Mouse (Mus musculus) hindbrain, embryonic 11.5 days (tissue): Measurements from ENCODE around the gene Asic2. TPM values are rescaled to one million over a fixed set of nuclear protein-coding genes. Genes with fewer than 3 reads are reported as not detected.
A peak's percentile ranks its signal among the peaks of the same experiment; 100 is the strongest.

ENCODE experiments used
- ATAC-seq: fragments of 200-750 bp; cut with Nextera tagmentation; 2 replicates; pipeline ENCODE4 v1.8.0; 2017; ENCODE audit warnings: mild to moderate bottlenecking, moderate TSS enrichment, moderate library complexity; ENCODE audit not compliant: low FRiP score
- DNase-seq: peaks from one replicate; pipeline ENCODE4 v3.0.0-alpha.2; 2015; ENCODE audit warnings: low spot score
- H3K27ac ChIP-seq: fragments of 300-500 bp; sonication (generic); 2 replicates; pipeline ENCODE4 v1.5.1; 2014; ENCODE audit warnings: mild to moderate bottlenecking, low read depth, low read length
- H3K27me3 ChIP-seq: fragments of 300-500 bp; sonication (generic); 2 replicates; pipeline ENCODE4 v1.6.1; 2014; ENCODE audit warnings: mild to moderate bottlenecking, low read length, moderate library complexity, mixed read lengths; ENCODE audit not compliant: control insufficient read depth, insufficient read depth
- H3K36me3 ChIP-seq: fragments of 300-500 bp; sonication (generic); 2 replicates; pipeline ENCODE4 v1.6.1; 2014; ENCODE audit warnings: mild to moderate bottlenecking, low read length, moderate library complexity, mixed read lengths; ENCODE audit not compliant: control insufficient read depth, insufficient read depth
- H3K4me1 ChIP-seq: fragments of 300-500 bp; sonication (generic); replicated peaks from 2 replicates; pipeline ENCODE4 v1.6.1; 2014; ENCODE audit warnings: low read length, mixed read lengths; ENCODE audit not compliant: control insufficient read depth, insufficient read depth
- H3K4me2 ChIP-seq: fragments of 300-500 bp; sonication (generic); replicated peaks from 2 replicates; pipeline ENCODE4 v1.6.1; 2014; ENCODE audit warnings: mild to moderate bottlenecking, low read depth, low read length
- H3K4me3 ChIP-seq: fragments of 300-500 bp; sonication (generic); 2 replicates; pipeline ENCODE4 v1.5.1; 2014; ENCODE audit warnings: low read depth, low read length
- H3K9ac ChIP-seq: fragments of 300-500 bp; sonication (generic); 2 replicates; pipeline ENCODE4 v1.6.1; 2014; ENCODE audit warnings: low read depth, low read length
- H3K9me3 ChIP-seq: fragments of 300-500 bp; sonication (generic); 2 replicates; pipeline ENCODE4 v1.6.1; 2016; ENCODE audit warnings: low read length; ENCODE audit not compliant: control insufficient read depth
- WGBS: fragments of 180-500 bp; shearing (Covaris S2); extraction: QIAGEN DNeasy Blood & Tissue Kit; methylation state at CpG from one replicate; pipeline ENCODE4 v1.1.7; 2014; 5-methylcytosine and 5-hydroxymethylcytosine counted together
- polyA plus RNA-seq: library from polyadenylated mRNA; unstranded; fragments of >200 nt; fragmentation: Nextera tagmentation; extraction: Ambion mirVana; gene quantifications from 2 replicates; pipeline ENCODE4 v1.2.1, GENCODE M21; 2014

Asic2 gene
- polyA plus RNA-seq, 1 experiment from 2014 or later: 1.7 TPM

DNA sequence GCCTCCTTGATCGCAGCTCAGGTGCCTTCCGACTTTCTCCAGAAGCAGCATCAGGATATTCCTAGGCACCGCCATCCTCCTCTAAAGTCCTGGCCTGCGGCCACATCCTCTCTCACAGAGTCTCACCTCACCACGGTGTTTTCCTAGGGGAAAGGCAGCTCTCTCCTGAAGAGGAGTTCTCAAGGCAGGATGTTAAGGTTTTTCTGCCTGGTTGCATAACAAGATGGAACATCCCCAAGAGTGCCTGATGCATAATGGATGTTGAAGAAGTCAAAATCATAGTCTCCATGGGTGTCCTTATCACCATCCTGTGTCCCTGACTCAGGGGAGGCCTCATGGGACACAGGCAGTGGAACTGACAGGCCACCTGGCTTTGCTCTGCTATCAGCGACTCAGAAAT lies 1060.4 kb downstream of the Asic2 start:
- 94% methylated on average over 6 of the region's 6 CpGs for WGBS
- DNase-seq (no peak), ATAC-seq (no peak)

DNA sequence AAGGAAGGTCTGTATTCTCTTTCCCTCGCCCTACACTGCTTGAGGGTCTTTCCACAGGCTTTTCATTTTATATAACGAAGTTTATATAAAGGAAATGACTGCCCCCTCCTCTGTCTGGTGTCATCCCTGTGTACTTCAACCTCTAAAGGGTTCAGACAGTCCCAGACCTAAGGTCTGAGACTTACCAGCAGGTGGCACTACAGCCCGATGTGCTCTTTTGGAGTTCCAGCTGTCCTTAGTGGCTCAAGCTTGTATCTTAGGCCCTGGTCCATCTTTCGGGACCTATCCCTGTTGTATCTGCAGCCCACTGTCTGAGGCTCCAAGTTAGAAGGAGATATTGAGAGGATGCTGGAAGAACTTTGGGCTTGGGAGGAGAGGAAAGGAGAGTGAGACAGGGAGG lies 1061.8 kb downstream of the Asic2 start:
- 45% methylated on average over 4 of the region's 4 CpGs for WGBS

More for the DNA sequence above, 1060.4 kb downstream of the Asic2 start:
- H3K9me3 ChIP-seq: no peaks in the 10 kb centered on the region
- no peak overlapping the region for H3K4me2 ChIP-seq
- H3K4me3 ChIP-seq: no peak overlapping the region
- no peak overlapping the region for H3K9ac ChIP-seq
- H3K4me1 ChIP-seq: no peaks in the 10 kb centered on the region
- no peaks in the 10 kb centered on the region for H3K27me3 ChIP-seq
- no peak overlapping the region for H3K27ac ChIP-seq
- no peaks in the 10 kb centered on the region for H3K36me3 ChIP-seq

DNA sequence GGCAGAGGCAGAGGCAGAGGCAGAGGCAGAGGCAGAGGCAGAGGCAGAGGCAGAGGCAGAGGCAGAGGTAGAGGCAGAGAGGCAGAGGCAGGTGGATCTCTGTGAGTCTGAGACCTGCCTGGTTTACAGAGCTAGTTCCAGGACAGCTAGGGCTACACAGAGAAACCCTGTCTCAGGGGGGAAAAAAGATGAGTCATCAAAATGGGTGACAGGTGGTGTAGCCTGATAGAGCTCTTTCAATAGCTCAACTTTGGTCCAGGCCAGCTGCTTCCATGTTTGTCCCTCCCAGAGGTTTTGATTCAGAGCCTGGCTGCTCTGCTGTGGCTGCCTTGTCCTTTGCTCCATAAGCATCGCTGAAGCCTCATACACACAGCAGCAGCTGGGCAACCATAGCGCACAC lies 1063.7 kb downstream of the Asic2 start:
- H3K27me3 ChIP-seq: no peaks in the 10 kb centered on the region
- 62% methylated on average over 2 of the region's 2 CpGs for WGBS
- no peak overlapping the region for H3K27ac ChIP-seq
- H3K4me1 ChIP-seq: no peaks in the 10 kb centered on the region
- H3K36me3 ChIP-seq: no peaks in the 10 kb centered on the region
- no peak overlapping the region for H3K4me2 ChIP-seq
- ATAC-seq (no peak), DNase-seq (peak; percentile 7)
- no peaks in the 10 kb centered on the region for H3K9me3 ChIP-seq
- H3K9ac ChIP-seq: no peak overlapping the region
- H3K4me3 ChIP-seq: no peak overlapping the region

More for the DNA sequence above, 1061.8 kb downstream of the Asic2 start:
- H3K27ac ChIP-seq: no peak overlapping the region
- no peak overlapping the region for H3K9ac ChIP-seq
- no peaks in the 10 kb centered on the region for H3K27me3 ChIP-seq
- no peaks in the 10 kb centered on the region for H3K36me3 ChIP-seq
- ATAC-seq (no peak), DNase-seq (peak; percentile 78)
- H3K4me3 ChIP-seq: no peak overlapping the region
- H3K9me3 ChIP-seq: no peaks in the 10 kb centered on the region
- H3K4me1 ChIP-seq: no peaks in the 10 kb centered on the region
- no peak overlapping the region for H3K4me2 ChIP-seq

DNA sequence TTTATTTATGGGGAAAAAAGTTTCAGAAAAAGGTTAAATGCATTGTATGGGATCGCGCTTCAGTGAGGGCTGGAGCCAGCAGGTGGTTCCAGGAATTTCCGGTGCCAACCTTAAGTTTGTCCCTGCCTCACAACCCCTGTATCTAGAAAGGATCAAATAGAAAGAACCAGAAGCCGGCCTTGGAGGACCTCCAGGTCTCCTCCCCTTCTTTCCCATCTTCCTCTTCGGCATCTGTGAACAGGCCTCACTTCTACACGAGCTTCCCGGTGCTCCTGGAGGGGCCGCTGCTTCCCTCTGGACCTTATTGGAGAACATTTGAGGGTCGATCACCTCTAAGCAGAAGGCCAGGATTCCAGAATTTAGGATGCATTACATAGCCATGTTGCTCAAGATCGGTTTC lies 1064.8 kb downstream of the Asic2 start:
- Histone ChIP-seq H3K9ac (no peak overlapping the region), H3K36me3 (no peaks in the 10 kb centered on the region), H3K4me1 (no peaks in the 10 kb centered on the region), H3K4me2 (no peak overlapping the region), H3K27ac (no peak overlapping the region), H3K27me3 (no peaks in the 10 kb centered on the region), H3K9me3 (no peaks in the 10 kb centered on the region), H3K4me3 (no peak overlapping the region)
- 95% methylated on average over 10 of the region's 10 CpGs for WGBS
- ATAC-seq (no peak), DNase-seq (no peak)

DNA sequence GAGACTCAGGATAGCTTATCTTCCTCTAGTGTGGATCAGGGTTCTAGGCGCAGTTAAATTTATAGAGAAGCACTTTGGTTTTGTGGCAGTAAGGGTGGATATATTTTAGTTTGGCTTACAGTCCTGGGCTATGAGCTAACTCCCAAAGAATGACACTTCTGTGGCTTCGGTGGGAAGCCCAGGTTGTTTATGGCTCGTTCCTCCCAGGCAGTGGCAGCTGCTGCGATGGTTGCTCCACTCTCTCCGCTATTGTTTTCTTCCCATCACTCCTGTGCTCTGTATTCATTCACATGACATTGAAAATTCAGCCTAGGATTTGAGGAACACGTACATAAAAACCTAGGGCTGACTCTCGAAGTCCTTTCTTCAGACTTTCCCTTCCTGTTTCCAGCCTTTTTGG lies 1065.6 kb downstream of the Asic2 start:
- no peaks in the 10 kb centered on the region for H3K27me3 ChIP-seq
- H3K9ac ChIP-seq: no peak overlapping the region
- no peak overlapping the region for H3K27ac ChIP-seq
- H3K36me3 ChIP-seq: no peaks in the 10 kb centered on the region
- ATAC-seq: no peak
- DNase-seq: no peak
- 69% methylated on average over 7 of the region's 7 CpGs for WGBS
- no peak overlapping the region for H3K4me2 ChIP-seq
- no peak overlapping the region for H3K4me3 ChIP-seq
- H3K4me1 ChIP-seq: no peaks in the 10 kb centered on the region
- no peaks in the 10 kb centered on the region for H3K9me3 ChIP-seq

DNA sequence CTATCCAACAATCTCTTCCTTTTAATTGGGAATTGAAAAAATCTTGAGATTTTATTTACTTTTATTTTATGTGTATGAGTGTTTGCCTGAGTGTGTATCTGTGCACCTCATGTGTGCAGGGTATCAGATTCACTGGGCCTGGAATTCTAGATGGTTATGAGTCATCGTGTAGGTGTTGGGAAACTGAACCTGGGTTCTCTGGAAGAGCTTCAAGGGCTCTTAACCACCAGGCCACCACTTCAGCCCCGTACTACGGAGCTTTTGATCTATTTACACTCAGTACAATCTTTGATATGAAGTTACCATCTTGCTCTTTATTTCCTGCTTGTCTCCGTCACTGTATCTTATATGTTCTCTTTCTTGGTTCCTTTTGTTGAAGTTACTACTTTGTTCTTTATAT lies 1067.7 kb downstream of the Asic2 start:
- 89% methylated on average over 4 of the region's 4 CpGs for WGBS

DNA sequence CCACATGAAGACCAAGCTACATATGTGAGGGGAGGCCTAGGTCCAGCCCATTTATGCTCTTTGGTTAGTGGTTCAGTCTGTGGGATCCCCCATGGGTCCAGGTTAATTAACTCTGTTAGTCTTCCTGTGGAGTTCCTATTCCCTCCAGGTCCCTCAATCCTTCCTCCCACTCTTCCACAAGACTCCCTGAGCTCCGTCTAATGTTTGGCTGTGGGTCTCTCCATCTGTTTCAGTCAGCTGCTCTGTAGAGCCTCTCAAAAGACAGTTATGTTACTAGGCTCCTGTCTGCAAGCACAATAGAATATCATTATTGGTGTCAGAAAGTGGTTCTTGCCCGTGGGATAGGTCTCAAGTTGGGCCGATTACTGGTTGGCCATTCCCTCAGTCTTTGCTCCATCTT lies 1072.4 kb downstream of the Asic2 start:
- ATAC-seq: no peak
- Histone ChIP-seq H3K36me3 (no peaks in the 10 kb centered on the region), H3K9ac (no peak overlapping the region), H3K4me1 (no peaks in the 10 kb centered on the region), H3K27ac (no peak overlapping the region), H3K27me3 (no peaks in the 10 kb centered on the region), H3K4me3 (no peak overlapping the region), H3K4me2 (no peak overlapping the region), H3K9me3 (no peaks in the 10 kb centered on the region)
- DNase-seq: no peak
- WGBS: 88% methylated on average over 3 of the region's 3 CpGs

More for the DNA sequence above, 1067.7 kb downstream of the Asic2 start:
- Histone ChIP-seq H3K4me2 (no peak overlapping the region), H3K27me3 (no peaks in the 10 kb centered on the region), H3K4me3 (no peak overlapping the region), H3K27ac (no peak overlapping the region), H3K36me3 (no peaks in the 10 kb centered on the region), H3K9me3 (no peaks in the 10 kb centered on the region), H3K4me1 (no peaks in the 10 kb centered on the region), H3K9ac (no peak overlapping the region)
- ATAC-seq (no peak), DNase-seq (no peak)

DNA sequence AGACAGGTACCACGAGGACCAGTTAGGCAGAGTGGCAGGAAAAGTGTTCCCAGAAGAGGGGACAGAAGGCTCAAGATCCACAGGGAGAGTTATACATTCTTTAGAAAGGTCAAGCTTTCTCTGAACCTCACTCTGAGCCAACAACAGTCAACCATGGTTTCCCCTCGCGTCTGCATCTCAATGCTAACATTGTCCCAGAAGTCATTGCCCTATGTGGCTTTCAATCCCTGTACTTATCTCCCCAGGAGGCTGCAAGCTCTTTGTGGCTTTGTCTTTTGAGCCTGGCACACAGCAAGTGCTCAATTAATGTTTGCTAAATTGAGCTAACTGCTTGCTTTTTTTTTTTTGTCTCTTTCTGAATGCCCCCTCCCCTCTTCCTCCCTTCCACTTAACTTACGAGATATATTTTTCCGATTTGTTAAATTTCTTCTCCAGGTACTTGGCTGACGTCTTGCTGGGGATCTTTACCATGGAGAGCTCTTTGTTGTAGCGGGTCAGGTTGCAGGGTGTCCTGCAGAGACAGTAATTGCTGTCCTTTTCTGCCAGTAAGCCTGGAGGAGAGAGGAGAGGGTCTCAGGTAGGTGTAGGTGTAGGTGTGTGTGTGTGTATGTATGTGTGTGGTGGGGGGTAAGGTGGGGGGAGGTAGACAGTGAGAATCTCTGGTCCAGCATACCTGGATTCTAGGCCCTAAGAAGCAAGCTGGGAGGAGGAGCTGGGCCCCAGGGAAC lies 1078.8 kb downstream of the Asic2 start:
- H3K27ac ChIP-seq: no peak overlapping the region
- H3K4me2 ChIP-seq: no peak overlapping the region
- no peak for DNase-seq
- H3K36me3 ChIP-seq: no peaks in the 10 kb centered on the region
- ATAC-seq: no peak
- H3K4me3 ChIP-seq: no peak overlapping the region
- H3K4me1 ChIP-seq: no peaks in the 10 kb centered on the region
- no peak overlapping the region for H3K9ac ChIP-seq
- H3K9me3 ChIP-seq: no peaks in the 10 kb centered on the region
- no peaks in the 10 kb centered on the region for H3K27me3 ChIP-seq
- WGBS: 10% methylated on average over 7 of the region's 7 CpGs

DNA sequence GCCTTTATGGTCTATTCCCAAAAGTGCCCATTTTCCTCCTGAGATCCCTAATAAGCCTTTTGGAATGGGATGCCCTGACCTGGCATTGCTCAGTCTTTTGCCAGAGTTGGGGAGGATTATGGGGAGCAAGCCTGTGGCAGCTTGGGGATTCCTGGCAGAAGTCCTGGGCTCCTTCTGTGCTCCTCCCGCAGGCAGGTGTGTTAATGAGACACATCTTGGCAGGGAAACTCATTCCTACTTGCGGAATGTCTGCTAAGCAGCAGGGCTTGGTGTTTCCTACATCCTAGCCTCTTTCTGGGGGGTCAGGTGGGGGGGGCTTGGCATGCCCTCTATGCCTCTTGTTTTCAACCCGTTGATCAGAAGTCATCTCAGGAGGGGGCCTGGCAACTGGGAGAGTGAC lies 1081.2 kb downstream of the Asic2 start:
- H3K27me3 ChIP-seq: no peaks in the 10 kb centered on the region
- H3K27ac ChIP-seq: no peak overlapping the region
- no peaks in the 10 kb centered on the region for H3K9me3 ChIP-seq
- no peak overlapping the region for H3K4me3 ChIP-seq
- no peaks in the 10 kb centered on the region for H3K36me3 ChIP-seq
- 70% methylated on average over 3 of the region's 3 CpGs for WGBS
- no peak for ATAC-seq
- H3K4me2 ChIP-seq: no peak overlapping the region
- H3K9ac ChIP-seq: no peak overlapping the region
- H3K4me1 ChIP-seq: no peaks in the 10 kb centered on the region
- DNase-seq: no peak
